Mouse (Mus musculus) ES-E14 (cell line): ENCODE data around the gene Ston2. TPM values are rescaled to one million over a fixed set of nuclear protein-coding genes. Genes with fewer than 3 reads are reported as not detected.

ENCODE experiments used
- DNase-seq: peaks from one replicate; pipeline ENCODE4 v3.0.0-alpha.2; 2013; ENCODE audit warnings: low read depth, low spot score
- H3K27ac ChIP-seq: 2 replicates; pipeline ENCODE4 v1.5.1; 2012; ENCODE audit warnings: low read depth, mild to moderate bottlenecking, low read length, moderate library complexity, mixed read lengths; ENCODE audit not compliant: poor library complexity, insufficient read depth, severe bottlenecking
- H3K36me3 ChIP-seq: 2 replicates; pipeline ENCODE4 v1.6.1; 2012; ENCODE audit warnings: mild to moderate bottlenecking, low read length, moderate library complexity, mixed read lengths; ENCODE audit not compliant: control insufficient read depth, poor library complexity, insufficient read depth, severe bottlenecking
- H3K4me1 ChIP-seq, 2 experiments: fragments of 150-350 bp in 1 of 2; sonication (generic) in 1 of 2; 2 replicates each; pipeline ENCODE4 v1.6.1; 2012; ENCODE audit warnings: low read length in 2 of 2, mild to moderate bottlenecking in 1 of 2, mixed read lengths in 1 of 2; ENCODE audit not compliant: control insufficient read depth in 2 of 2, insufficient read depth in 2 of 2, poor library complexity in 1 of 2
- H3K4me3 ChIP-seq, 2 experiments: fragments of 150-350 bp in 1 of 2; sonication (generic) in 1 of 2; 2 replicates each; pipeline ENCODE4 v1.5.1; 2012; ENCODE audit warnings: low read length in 2 of 2, low read depth in 1 of 2, mild to moderate bottlenecking in 1 of 2, mixed read lengths in 1 of 2; ENCODE audit not compliant: insufficient read depth in 1 of 2, poor library complexity in 1 of 2, severe bottlenecking in 1 of 2
- H3K9ac ChIP-seq: 2 replicates; pipeline ENCODE4 v1.6.1; 2012; ENCODE audit warnings: low read depth, mild to moderate bottlenecking, low read length, mixed read lengths; ENCODE audit not compliant: poor library complexity, insufficient read depth, severe bottlenecking
- H3K9me3 ChIP-seq: fragments of 150-350 bp; sonication (generic); 2 replicates; pipeline ENCODE4 v1.6.1; 2012; ENCODE audit warnings: low read depth, mild to moderate bottlenecking, low read length; ENCODE audit not compliant: control insufficient read depth, insufficient read depth
- CHD2 ChIP-seq: IDR thresholded peaks from 2 replicates; pipeline ENCODE4 v1.6.1; 2014; ENCODE audit warnings: mild to moderate bottlenecking, low read depth, low read length, inconsistent platforms
- HCFC1 ChIP-seq: IDR thresholded peaks from 2 replicates; pipeline ENCODE4 v1.6.1; 2012; ENCODE audit warnings: low read length, inconsistent platforms, borderline replicate concordance; ENCODE audit not compliant: insufficient read depth
- MAFK ChIP-seq: IDR thresholded peaks from 2 replicates; pipeline ENCODE4 v1.6.1; 2014; ENCODE audit warnings: mild to moderate bottlenecking, low read depth, low read length, inconsistent platforms; ENCODE audit not compliant: insufficient read depth
- ZC3H11A ChIP-seq: IDR thresholded peaks from 2 replicates; pipeline ENCODE4 v1.6.1; 2012; ENCODE audit warnings: low read depth, mild to moderate bottlenecking, inconsistent platforms, low read length, borderline replicate concordance
- ZNF384 ChIP-seq: IDR thresholded peaks from 2 replicates; pipeline ENCODE4 v1.6.1; 2012; ENCODE audit warnings: low read depth, low read length, inconsistent platforms
- in situ Hi-C, 2 experiments: fragments of 600-800 bp; cut with MboI; formaldehyde crosslinking; loops; one replicate each; pipeline ENCODE4 v1.15.1; 2025; ENCODE audit warnings: low sequenced_read_pairs in 2 of 2, inconsistent platforms in 1 of 2; ENCODE audit not compliant: unreplicated experiment in 2 of 2
- total RNA-seq: library from RNA; depleted of rRNA; stranded (reverse); fragments of 300-350 nt; gene quantifications from 2 replicates; pipeline ENCODE4 v1.2.3, GENCODE M21; 2012

Gene Ston2
- total RNA-seq, 1 experiment: 11.7 TPM

DNA sequence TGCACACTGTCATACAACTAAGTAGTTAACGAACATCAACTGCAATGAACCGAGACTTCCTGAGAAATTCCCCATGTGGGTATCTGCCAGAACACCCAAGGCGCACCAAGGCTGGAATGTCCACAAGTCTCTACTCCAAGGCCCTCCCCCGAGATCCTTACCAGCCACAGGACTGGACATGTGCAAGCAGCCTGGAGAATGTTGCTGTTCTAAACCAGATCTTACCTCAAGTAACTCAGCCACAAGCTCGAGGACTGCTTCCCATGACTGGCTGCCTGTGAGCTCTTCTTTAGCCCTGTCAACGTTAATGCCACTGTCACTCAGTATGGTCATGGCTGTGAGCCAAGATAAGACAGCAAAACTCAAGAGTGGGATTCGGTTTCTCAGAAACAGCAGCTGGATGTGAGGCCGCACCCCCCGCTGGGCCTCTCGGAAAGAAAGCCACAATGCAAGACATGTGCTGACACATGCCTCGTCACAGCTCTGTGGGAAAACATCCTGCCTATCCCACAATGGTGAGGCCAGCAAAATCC lies 42.4 kb downstream of the Ston2 start:
- Histone ChIP-seq H3K4me1 (peaks cover 0 to 2% of the 10 kb centered on the region in 2 experiments; a peak in 1 of 4 replicates), H3K9me3 (no peaks in the 10 kb centered on the region), H3K4me3 (no peak overlapping the region), H3K9ac (no peak overlapping the region), H3K27ac (no peak overlapping the region), H3K36me3 (peaks cover 4% of the 10 kb centered on the region; the same call in 1 of the 2 replicates)
- in situ Hi-C loops: no loop called here
- TF ChIP-seq MAFK (no peak), ZNF384 (no peak), HCFC1 (no peak), CHD2 (no peak), ZC3H11A (no peak)
- no peak for DNase-seq

DNA sequence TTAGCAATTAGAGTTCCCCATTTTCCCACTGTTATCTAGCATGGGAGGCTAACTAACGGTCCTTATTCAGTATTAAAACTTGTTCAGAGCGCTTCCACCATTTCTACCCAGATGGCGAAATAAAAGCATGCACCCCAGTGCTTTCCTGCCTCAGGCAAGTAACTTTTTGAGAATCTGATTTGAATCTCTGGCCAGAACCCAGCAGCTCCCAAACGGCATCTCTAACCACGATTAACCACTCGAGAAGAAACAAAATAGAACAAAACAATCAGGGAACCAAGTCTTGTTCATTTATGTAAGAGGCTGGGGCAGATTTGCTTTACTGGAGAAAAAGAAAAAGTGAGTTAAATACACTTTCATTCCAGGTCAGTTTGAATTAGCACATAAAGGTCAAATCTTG lies 44.1 kb downstream of the Ston2 start:
- H3K9ac ChIP-seq: no peak overlapping the region
- H3K9me3 ChIP-seq: no peaks in the 10 kb centered on the region
- DNase-seq: no peak
- peaks cover 0 to 2% of the 10 kb centered on the region in 2 experiments; a peak in 1 of 4 replicates for H3K4me1 ChIP-seq
- H3K36me3 ChIP-seq: peaks cover 6% of the 10 kb centered on the region; the same call in 1 of the 2 replicates
- in situ Hi-C loops: no loop called here
- no peak overlapping the region for H3K27ac ChIP-seq
- H3K4me3 ChIP-seq: no peak overlapping the region
- TF ChIP-seq ZC3H11A: no peak
- no peak for TF ChIP-seq MAFK
- no peak for TF ChIP-seq CHD2
- no peak for TF ChIP-seq HCFC1
- no peak for TF ChIP-seq ZNF384

DNA sequence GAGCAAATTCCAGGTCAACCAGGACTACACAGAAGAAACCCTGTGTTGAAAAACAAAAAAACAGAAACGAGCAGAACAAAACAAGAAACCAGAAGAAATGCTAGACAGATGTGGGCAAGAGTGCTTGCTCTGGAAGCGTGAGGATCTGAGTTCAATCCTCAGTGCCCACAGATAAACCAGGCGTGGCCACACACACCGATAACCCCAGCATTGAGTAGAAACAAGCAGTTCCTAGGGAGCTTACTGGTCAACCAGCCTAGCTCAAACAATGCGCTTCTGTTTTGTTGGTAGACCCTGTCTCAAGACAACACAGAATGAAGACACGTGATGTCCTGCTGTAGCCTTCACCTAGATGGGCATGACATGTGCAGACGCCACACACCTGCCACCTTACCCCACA lies 45.3 kb downstream of the Ston2 start:
- in situ Hi-C loops: no loop called here
- H3K9me3 ChIP-seq: no peaks in the 10 kb centered on the region

DNA sequence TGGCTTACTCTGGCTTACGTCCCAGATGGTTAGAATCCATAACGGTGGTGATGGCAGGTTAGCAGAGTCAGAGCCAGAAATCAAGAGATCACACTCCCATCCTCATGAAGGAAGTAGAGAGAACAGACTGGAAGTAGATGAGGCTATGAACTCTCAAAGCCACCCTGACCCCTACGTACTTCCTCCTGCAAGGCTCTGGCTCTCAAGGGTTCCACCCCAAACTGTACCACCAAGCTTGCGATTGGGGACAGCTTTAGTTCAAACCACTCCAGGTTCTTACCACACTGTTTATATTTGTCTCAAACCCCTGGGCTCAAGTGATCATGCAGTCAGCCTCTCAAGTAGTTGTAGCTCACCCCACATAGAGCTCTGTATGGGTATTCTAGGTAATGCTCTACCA lies 49.8 kb downstream of the Ston2 start:
- Histone ChIP-seq H3K4me3 (no peak overlapping the region), H3K9ac (no peak overlapping the region), H3K4me1 (peaks cover 0 to 5% of the 10 kb centered on the region in 2 experiments; a peak in 2 of 4 replicates), H3K27ac (no peak overlapping the region), H3K9me3 (no peaks in the 10 kb centered on the region), H3K36me3 (peaks cover 7% of the 10 kb centered on the region; the same call in 1 of the 2 replicates)
- in situ Hi-C loops: no loop called here
- TF ChIP-seq ZC3H11A (no peak), HCFC1 (no peak), ZNF384 (no peak), CHD2 (no peak), MAFK (no peak)
- no peak for DNase-seq

More for the DNA sequence above, 45.3 kb downstream of the Ston2 start:
- no peak overlapping the region for H3K27ac ChIP-seq
- H3K4me3 ChIP-seq: no peak overlapping the region
- H3K4me1 ChIP-seq: peaks cover 0 to 2% of the 10 kb centered on the region in 2 experiments; a peak in 1 of 4 replicates
- H3K36me3 ChIP-seq: peaks cover 6% of the 10 kb centered on the region; the same call in 1 of the 2 replicates
- DNase-seq: no peak
- TF ChIP-seq ZC3H11A (no peak), MAFK (no peak), HCFC1 (no peak), ZNF384 (no peak), CHD2 (no peak)
- H3K9ac ChIP-seq: no peak overlapping the region
